Mouse (Mus musculus): Measurements from ENCODE around the gene Gm20481. TPM values are rescaled to one million over a fixed set of nuclear protein-coding genes. Genes with fewer than 3 reads are reported as not detected.
A peak's percentile ranks its signal among the peaks of the same experiment; 100 is the strongest.
"Not testable (repeated sequence)": the region's sequence is repeated elsewhere in the genome, so short reads cannot be mapped to it uniquely, and the experiment has no call there.

Gene Gm20481
- polyA plus RNA-seq, 1 experiment from 2014 or later, result not detected

DNA sequence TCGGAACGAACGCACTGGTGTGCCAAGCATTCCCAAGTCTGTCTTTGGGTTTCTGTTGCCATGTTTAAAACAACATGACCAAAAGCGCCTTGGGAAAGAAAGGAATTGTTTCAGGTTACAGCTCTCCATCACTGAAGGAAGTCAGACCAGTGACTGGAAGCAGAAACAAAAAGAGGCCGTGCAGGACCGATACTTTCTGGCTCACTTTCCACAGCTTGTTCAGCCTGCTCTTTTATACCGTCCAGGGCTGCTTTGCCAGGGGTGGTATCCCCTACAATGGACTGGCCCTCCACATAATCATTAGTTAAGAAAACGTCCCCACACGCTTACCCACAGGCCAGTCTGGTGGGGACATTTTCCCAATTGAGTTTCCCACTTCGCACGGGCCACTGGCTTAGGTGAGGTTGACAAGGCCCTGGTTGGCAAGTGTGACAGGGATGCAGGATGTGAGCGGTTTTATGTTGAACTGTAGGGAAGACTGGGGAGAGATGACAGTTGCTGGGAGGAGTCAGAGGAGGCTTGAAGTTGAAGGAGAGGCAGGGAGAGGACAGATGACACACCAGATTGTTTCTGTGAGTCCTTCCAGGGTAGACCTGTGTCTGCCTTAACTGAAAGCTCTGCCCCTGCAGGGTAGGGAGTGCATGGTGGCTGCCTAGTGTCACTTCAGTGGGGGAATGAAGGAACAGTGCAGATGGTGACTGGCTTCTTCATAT is 32.6 kb downstream of the Gm20481 start:
- 12% methylated on average over 12 of the region's 12 CpGs for WGBS
- peaks cover 31% of the 10 kb centered on the region for H3K36me3 ChIP-seq

DNA sequence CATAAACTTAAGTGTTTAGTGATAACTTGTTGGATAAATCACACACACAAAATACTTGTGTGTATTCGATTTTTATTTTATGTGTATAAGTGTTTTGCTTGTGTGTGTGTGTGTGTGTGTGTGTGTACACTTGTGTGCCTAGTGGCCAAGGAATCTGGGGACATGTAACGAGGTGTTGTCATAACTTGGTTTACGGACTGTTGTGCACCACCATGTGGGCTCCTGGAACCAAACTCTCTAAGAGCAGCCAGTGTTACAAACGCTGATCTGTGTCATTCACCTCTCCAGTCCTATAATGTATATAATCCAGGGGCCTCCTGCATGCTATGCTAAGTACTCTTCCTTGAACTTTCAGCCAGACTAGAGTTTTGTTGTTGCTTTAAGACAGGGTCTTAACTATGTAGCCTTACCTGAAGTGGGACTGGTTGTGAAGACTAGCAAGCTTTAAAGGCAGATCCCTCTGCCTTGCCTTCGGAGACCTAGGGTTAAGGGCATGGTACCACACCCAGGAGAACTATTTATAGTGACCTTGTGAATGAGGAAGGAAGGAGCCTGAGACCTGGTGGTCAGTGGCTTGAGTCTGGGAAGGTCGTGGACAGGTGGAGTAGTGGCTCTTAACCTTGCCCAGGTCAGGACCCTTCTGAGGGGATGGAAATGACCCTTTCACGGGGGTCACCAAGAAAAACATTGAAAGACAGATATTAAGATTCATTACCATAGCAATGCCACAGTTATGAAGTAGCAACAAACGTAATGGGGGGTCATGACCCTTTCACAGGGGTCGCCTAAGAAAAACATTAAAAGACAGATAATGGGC is 33.5 kb downstream of the Gm20481 start:
- WGBS, result 81% methylated on average over 9 of the region's 9 CpGs
- no peak for ATAC-seq (ENCODE audit: low FRiP score)
- peaks cover 40% of the 10 kb centered on the region for H3K36me3 ChIP-seq
- no peak overlapping the region for H3K27ac ChIP-seq
- H3K4me2 ChIP-seq, result peak overlapping the region; percentile 100
- peaks cover 32% of the 10 kb centered on the region for H3K4me1 ChIP-seq (replicated peaks)
- H3K4me3 ChIP-seq, result peak overlapping the region; percentile 90; the same call in 1 of the 2 replicates
- H3K9ac ChIP-seq, result peak overlapping the region; percentile 97; the same call in 1 of the 2 replicates
- H3K27me3 ChIP-seq, result no peaks in the 10 kb centered on the region
- H3K9me3 ChIP-seq, result no peaks in the 10 kb centered on the region

More for the DNA sequence above, 32.6 kb downstream of the Gm20481 start:
- Histone ChIP-seq H3K4me3 (peak overlapping the region; percentile 90), H3K4me2 (peak overlapping the region; percentile 100), H3K9me3 (no peaks in the 10 kb centered on the region), H3K4me1 (replicated peaks) (peaks cover 32% of the 10 kb centered on the region), H3K9ac (peak overlapping the region; percentile 97), H3K27ac (peak overlapping the region; percentile 96), H3K27me3 (no peaks in the 10 kb centered on the region)
- no peak for ATAC-seq (ENCODE audit: low FRiP score)

DNA sequence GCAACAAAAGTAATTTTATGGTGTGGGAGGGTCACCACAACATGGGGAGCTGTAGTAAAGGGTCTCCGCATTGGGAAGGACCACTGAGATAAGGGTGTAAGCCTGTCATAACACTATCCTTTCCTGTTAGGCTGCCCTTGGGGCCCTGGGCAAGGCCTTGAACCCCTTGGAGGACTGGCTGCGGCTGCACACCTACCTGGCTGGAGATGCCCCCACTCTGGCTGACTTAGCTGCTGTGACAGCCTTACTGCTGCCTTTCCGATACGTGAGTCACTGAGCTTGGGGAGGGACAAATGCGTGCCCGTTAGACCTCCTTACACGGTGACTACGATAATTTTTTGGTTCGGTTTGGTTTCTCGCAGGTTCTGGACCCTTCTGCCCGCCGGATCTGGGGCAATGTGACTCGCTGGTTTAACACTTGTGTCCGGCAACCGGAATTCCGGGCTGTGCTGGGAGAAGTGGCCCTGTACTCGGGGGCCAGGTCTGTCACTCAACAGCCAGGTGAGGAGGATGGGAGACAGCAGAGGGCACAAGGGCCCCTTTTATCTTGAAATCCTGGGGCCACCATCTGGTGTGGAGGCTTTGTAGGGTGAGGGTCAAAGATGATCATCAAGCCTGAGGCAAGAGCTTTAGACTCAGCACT is 34.5 kb downstream of the Gm20481 start:
- peaks cover 50% of the 10 kb centered on the region for H3K36me3 ChIP-seq

DNA sequence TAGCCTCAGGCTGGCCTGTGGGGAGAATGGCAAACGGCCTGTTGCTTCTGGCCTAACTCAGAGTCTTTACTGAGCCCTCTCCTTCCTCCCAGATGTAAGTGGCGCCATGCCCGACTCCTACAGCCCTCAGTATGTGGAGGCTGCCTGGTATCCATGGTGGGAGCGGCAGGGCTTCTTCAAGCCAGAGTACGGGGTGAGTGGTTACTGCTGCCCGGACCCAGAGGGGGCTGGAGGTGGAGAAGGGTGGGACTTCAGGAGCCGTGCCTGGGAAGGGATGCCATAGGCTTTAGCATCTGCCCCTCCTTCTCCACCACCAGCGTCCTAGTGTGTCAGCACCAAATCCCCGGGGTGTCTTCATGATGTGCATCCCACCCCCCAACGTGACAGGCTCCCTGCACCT is 35.4 kb downstream of the Gm20481 start:
- no peak for ATAC-seq (ENCODE audit: low FRiP score)
- Histone ChIP-seq H3K9ac (no peak overlapping the region), H3K4me1 (replicated peaks) (peaks cover 24% of the 10 kb centered on the region), H3K27ac (no peak overlapping the region), H3K9me3 (no peaks in the 10 kb centered on the region), H3K36me3 (peaks cover 58% of the 10 kb centered on the region), H3K4me2 (no peak overlapping the region), H3K27me3 (no peaks in the 10 kb centered on the region), H3K4me3 (no peak overlapping the region)
- WGBS, result 94% methylated on average over 10 of the region's 10 CpGs

More for the DNA sequence above, 34.5 kb downstream of the Gm20481 start:
- Histone ChIP-seq H3K4me1 (replicated peaks) (peaks cover 32% of the 10 kb centered on the region), H3K4me3 (no peak overlapping the region), H3K27ac (no peak overlapping the region), H3K27me3 (no peaks in the 10 kb centered on the region), H3K9me3 (no peaks in the 10 kb centered on the region), H3K4me2 (no peak overlapping the region), H3K9ac (no peak overlapping the region)
- 97% methylated on average over 17 of the region's 17 CpGs for WGBS
- no peak for ATAC-seq (ENCODE audit: low FRiP score)

DNA sequence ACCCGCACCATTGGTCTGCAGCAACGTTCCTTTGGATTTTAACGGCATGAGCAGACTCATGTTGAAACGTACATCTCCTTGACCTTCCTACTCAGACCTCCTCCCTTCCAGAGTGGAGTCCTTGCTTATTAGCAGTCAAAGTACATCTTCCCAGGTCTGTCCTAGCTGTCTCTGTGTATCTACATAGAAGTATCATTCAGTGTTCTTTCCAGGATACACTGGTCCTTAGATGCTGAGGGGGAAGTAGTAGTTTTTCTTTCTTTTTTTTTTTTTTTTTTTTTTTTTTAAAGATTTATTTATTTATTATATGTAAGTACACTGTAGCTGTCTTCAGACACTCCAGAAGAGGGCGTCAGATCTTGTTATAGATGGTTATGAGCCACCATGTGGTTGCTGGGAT is 36.2 kb downstream of the Gm20481 start:
- not testable (repeated sequence) for H3K9me3 ChIP-seq; H3K4me3 ChIP-seq; H3K27ac ChIP-seq; ATAC-seq (ENCODE audit: low FRiP score); H3K9ac ChIP-seq; H3K27me3 ChIP-seq; H3K4me2 ChIP-seq
- H3K36me3 ChIP-seq, result peaks cover 66% of the 10 kb centered on the region
- WGBS, result 97% methylated on average over 4 of the region's 5 CpGs
- H3K4me1 ChIP-seq (replicated peaks), result peaks cover 23% of the 10 kb centered on the region

DNA sequence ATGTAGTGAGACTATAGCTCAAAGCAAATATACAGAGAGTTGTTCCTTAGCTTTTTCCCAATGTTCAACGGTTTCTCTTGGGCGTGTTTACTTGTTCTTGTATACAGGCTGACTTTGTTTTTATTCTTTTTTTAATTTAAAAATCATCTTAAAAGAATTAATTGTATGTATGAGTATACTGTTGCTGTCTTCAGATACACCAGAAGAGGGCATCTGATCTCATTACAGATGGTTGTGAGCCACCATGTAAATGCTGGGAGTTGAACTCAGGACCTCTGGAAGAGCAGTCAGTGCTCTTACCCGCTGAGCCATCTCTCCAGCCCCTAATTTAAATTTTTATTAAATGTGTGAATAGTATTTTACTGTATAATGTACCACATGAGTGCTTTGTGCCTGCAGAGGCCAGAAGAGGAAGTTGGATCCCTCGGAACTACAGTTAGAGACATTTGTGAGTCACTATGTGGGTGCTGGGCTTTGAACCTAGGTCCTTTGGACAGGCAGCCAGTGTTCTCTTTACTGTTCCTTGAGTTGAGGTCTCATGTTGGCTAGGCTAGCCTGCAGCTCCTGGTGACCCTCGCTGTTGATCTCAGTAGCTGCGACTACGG is 37.8 kb downstream of the Gm20481 start:
- H3K4me1 ChIP-seq (replicated peaks), result peaks cover 13% of the 10 kb centered on the region
- H3K27ac ChIP-seq, result no peak overlapping the region
- 94% methylated on average over 7 of the region's 7 CpGs for WGBS
- no peak overlapping the region for H3K4me3 ChIP-seq
- H3K9ac ChIP-seq, result no peak overlapping the region
- H3K36me3 ChIP-seq, result peaks cover 81% of the 10 kb centered on the region
- no peaks in the 10 kb centered on the region for H3K27me3 ChIP-seq
- no peak overlapping the region for H3K4me2 ChIP-seq
- H3K9me3 ChIP-seq, result no peaks in the 10 kb centered on the region
- ATAC-seq (ENCODE audit: low FRiP score), result no peak

DNA sequence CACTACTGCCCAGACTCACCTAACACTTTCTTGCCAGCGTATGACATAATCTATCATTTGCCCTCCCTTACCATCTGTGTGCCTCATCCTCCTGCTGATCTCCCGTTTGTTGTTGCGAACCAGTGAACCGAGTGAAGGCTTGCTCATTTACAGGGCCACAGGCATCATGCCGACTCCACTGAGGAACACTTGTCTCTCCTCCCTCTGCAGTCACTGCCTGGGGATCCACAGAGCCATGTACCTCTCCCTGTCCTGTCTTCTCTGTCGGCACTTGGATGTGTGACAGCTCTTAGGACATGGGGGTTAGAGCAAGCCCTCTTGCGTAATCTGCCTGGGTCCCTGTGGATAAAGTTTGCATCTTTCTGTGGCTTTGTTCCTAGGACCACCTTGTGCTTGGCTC is 39.9 kb downstream of the Gm20481 start:
- ATAC-seq (ENCODE audit: low FRiP score), result no peak
- 81% methylated on average over 7 of the region's 7 CpGs for WGBS

DNA sequence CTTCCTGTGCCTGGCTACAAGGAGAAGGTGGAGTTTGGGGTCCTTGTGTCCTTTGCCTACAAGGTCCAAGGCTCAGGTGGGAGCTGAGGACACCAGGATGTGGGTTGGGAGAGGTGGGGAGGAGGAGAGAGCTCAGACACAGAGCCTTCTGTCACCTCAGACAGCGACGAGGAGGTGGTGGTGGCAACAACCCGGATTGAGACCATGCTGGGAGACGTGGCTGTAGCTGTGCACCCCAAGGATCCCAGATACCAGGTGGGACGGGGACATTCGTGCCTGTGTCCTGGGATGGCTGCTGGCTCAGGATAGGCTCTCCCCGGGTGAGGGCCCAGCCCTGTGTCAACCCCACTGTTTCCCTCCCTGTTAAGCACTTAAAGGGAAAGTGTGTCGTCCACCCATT is 41.7 kb downstream of the Gm20481 start:
- H3K4me3 ChIP-seq, result no peak overlapping the region
- H3K27me3 ChIP-seq, result no peaks in the 10 kb centered on the region
- H3K36me3 ChIP-seq, result peaks cover 98% of the 10 kb centered on the region
- no peak for ATAC-seq (ENCODE audit: low FRiP score)
- 92% methylated on average over 8 of the region's 8 CpGs for WGBS
- peaks cover 7% of the 10 kb centered on the region for H3K4me1 ChIP-seq (replicated peaks)
- no peak overlapping the region for H3K4me2 ChIP-seq
- H3K9ac ChIP-seq, result no peak overlapping the region
- H3K27ac ChIP-seq, result no peak overlapping the region
- H3K9me3 ChIP-seq, result no peaks in the 10 kb centered on the region

More for the DNA sequence above, 39.9 kb downstream of the Gm20481 start:
- H3K4me2 ChIP-seq, result no peak overlapping the region
- H3K4me3 ChIP-seq, result no peak overlapping the region
- H3K9ac ChIP-seq, result no peak overlapping the region
- H3K27me3 ChIP-seq, result no peaks in the 10 kb centered on the region
- no peaks in the 10 kb centered on the region for H3K9me3 ChIP-seq
- peaks cover 96% of the 10 kb centered on the region for H3K36me3 ChIP-seq
- H3K4me1 ChIP-seq (replicated peaks), result no peaks in the 10 kb centered on the region
- no peak overlapping the region for H3K27ac ChIP-seq

DNA sequence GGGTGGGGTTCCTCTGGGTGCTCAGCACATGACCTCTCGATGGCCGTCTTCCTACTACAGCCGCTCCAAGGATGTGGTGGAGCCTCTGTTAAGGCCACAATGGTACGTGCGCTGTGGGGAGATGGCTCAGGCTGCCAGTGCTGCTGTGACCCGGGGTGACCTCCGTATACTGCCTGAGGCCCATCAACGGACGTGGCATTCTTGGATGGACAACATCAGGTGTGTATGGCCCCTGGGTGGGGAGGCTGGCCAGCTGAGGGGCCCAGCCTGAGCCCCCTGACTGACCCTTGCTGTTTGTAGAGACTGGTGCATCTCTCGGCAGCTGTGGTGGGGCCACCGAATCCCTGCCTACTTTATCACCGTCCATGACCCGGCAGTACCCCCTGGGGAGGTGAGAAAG is 42.7 kb downstream of the Gm20481 start:
- Histone ChIP-seq H3K4me1 (replicated peaks) (peaks cover 10% of the 10 kb centered on the region), H3K36me3 (peaks cover 99% of the 10 kb centered on the region), H3K4me3 (no peak overlapping the region), H3K27ac (no peak overlapping the region), H3K4me2 (no peak overlapping the region), H3K27me3 (no peaks in the 10 kb centered on the region), H3K9ac (no peak overlapping the region), H3K9me3 (no peaks in the 10 kb centered on the region)
- WGBS, result 92% methylated on average over 13 of the region's 13 CpGs
- no peak for ATAC-seq (ENCODE audit: low FRiP score)

DNA sequence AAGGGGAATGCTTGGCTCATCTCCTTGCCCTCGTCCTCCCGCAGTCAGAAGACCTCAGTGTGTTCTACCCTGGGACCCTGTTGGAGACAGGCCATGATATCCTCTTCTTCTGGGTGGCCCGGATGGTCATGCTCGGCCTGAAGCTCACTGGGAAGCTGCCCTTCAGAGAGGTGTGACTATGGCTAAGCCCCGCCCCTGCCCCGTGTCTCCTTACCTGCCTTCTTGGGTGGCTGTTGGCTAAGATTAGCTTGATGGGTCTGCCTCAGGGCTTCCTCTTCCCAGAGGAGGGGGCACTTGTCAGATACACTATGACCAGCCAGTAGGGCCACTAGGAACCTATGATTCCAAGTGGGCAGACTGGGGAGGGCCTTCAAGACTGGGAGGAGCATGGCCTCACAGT is 43.5 kb downstream of the Gm20481 start:
- H3K9ac ChIP-seq, result no peak overlapping the region
- peaks cover 96% of the 10 kb centered on the region for H3K36me3 ChIP-seq
- no peaks in the 10 kb centered on the region for H3K27me3 ChIP-seq
- WGBS, result 80% methylated on average over 6 of the region's 6 CpGs
- H3K4me3 ChIP-seq, result no peak overlapping the region
- H3K9me3 ChIP-seq, result no peaks in the 10 kb centered on the region
- no peak overlapping the region for H3K27ac ChIP-seq
- no peak for ATAC-seq (ENCODE audit: low FRiP score)
- peaks cover 10% of the 10 kb centered on the region for H3K4me1 ChIP-seq (replicated peaks)
- no peak overlapping the region for H3K4me2 ChIP-seq

DNA sequence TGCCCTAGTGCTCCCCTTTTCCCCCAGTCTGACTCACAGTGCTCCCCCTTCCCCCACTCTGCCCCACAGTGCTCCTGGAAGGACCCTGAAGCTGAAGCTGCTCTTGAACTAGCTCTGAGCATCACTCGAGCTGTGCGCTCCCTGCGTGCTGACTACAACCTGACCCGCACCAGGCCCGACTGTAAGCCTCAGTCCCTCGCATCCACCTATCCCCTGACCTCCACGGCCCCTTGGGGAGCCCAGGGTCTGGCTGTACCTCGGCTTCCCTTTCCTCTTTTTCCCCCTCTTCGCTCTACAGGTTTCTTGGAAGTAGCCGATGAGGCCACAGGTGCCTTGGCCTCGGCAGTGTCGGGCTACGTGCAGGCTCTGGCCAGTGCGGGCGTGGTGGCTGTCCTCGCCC is 45.6 kb downstream of the Gm20481 start:
- WGBS, result 93% methylated on average over 16 of the region's 16 CpGs
- H3K36me3 ChIP-seq, result peaks cover 79% of the 10 kb centered on the region
- no peak for ATAC-seq (ENCODE audit: low FRiP score)
- H3K27me3 ChIP-seq, result no peaks in the 10 kb centered on the region
- H3K9me3 ChIP-seq, result no peaks in the 10 kb centered on the region
- H3K9ac ChIP-seq, result no peak overlapping the region
- no peak overlapping the region for H3K4me2 ChIP-seq
- H3K4me1 ChIP-seq (replicated peaks), result peaks cover 10% of the 10 kb centered on the region
- no peak overlapping the region for H3K27ac ChIP-seq
- no peak overlapping the region for H3K4me3 ChIP-seq

DNA sequence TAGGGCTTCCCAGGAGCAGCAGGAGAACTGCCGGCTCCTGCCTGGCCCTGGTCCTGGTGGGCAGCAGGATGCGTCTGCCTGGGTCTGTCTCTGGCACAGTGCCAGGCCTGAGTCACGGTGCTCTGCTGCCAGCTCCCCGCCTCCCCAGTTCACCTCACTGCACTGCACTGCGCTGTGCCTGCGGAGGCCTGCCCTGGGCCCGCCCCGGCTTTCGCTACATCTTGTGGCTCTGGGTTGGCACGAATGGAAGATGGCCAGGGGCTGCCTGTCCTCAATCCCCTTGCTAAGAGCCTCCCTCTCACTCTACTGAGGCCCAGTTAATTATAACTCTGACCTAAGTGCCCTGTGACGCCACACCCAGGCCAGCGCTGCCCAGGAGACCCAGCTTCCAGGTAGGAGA is 46.7 kb downstream of the Gm20481 start, which contains the start of gene Vwa7:
TSS of gene Vwa7 (plus strand) at position 204 of the 400 bp plus-strand sequence.
- no peak within 1 kb of the TSS for H3K4me2 ChIP-seq
- no peak within 1 kb of the TSS for H3K4me3 ChIP-seq
- no peaks in the 10 kb centered on the region for H3K27me3 ChIP-seq
- WGBS, result 59% methylated on average over 12 of the region's 12 CpGs
- H3K9ac ChIP-seq, result no peak within 1 kb of the TSS
- peaks cover 68% of the 10 kb centered on the region for H3K36me3 ChIP-seq
- peak; percentile 69 for ATAC-seq (ENCODE audit: low FRiP score)
- no peak within 1 kb of the TSS for H3K27ac ChIP-seq
- no peaks in the 10 kb centered on the region for H3K9me3 ChIP-seq
- H3K4me1 ChIP-seq (replicated peaks), result peaks cover 14% of the 10 kb centered on the region

All from hindbrain, embryonic 13.5 days (tissue).